Mouse (Mus musculus): ENCODE data around the gene Ippk.

Gene Ippk

DNA sequence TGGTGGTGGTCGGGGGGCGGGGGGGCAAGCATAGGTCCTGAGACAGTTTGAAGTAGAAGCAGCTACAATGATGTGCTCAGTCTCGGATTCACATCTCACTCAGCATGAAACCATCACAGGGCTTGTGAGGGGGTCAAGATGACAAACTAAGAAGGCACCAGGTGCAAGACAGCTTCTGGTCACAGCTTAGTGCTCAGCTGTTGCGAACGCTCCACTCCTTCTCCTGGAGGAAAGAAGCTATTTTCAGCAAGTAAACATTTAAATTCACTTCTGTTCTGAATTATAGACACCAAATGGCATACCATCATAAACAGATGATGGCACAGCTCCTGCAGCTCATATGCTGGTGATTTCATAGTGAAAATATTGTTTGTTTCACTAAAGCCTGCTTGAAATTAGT lies 64.3 kb downstream of the Ippk start:
- no peak for DNase-seq

DNA sequence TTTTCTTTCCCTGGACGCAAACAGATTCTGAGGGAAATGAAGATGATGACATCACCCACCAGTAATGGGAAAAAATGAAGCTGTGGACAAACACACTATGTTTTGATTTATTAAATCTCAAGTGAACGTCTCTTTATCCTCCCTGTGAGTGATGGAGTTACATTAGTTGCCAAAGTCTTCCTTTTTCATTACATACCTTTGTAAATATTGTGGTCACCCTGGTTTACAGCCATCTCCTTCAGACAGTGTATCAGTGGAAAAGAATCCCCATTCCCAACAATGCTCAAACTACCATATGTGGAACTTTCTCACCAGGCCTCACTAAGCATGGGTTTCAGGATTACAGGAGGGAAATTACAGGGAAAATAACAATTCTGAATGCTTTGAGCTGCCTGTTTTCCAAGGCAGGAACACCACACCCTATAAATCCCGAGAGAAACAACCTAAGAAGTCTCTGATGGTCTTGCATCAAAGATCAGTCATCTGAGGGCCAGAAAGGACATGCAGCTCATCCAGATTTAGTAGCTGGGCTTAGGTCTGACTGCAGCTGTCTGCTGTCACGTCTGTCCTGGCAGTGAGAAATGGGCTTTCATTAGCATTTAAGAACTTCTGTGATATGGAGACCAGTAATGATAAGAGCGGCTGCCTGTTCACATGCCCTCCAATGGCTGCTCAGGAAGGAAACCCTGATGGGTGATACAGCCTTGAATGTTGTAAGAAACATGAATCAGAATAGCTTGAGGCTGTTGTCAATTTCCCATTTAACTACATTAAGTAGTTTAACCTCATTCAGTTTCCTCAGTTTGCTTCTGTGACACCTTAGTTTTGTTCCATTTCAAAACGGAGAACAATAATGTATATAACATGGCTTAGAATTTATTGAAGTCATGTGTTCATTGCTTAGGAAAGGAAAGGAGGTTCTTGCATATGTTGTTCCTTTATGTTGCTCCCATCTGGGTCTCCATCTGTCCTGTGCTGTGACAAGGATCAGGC lies 71.6 kb downstream of the Ippk start, which contains the start of gene Tes3-ps:
Tes3-ps (plus strand) TSS at position 943 of the 993 bp plus-strand sequence.
- DNase-seq, result no peak

DNA sequence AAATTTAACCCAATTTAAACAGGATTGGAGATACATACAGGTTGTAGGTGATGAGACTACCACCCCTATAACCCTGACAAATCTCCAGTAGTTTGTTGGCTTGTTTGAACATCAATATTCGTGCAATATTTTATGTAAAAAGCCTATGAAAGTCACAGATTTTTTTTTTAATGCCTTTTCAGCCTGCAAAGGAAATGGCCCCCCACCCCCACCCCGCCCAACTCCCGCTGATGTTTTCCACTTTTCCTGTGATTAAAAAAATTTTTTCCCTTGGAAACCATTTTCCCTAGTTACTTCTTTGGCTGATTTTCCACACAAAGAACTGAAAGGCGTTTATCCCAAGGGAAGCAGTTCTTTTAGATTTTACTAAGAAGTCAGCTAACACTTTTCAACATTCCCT lies 83.5 kb downstream of the Ippk start, which contains the start of gene Ecm2:
Ecm2 (plus strand) TSS at position 301 of the 400 bp plus-strand sequence.
- DNase-seq, result no peak

DNA sequence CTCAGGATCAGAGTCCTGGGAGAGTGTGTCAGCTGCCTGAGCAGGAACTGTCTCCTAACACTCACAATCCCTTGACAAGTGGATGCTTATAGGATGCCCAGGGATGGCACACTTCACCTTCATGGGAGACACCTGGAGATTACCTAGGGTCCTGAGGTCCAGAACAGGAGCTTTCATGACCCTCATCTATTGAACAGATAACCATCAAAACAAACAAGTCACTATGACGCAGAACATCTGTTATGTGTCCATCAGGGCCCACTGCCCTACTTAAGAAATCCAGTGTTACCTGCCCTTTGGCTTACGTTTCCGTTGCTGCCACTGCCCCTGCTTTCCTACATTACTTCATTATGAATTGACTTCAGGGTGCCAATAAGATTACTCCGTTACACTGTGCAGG lies 84.7 kb downstream of the Ippk start:
- no peak for DNase-seq

DNA sequence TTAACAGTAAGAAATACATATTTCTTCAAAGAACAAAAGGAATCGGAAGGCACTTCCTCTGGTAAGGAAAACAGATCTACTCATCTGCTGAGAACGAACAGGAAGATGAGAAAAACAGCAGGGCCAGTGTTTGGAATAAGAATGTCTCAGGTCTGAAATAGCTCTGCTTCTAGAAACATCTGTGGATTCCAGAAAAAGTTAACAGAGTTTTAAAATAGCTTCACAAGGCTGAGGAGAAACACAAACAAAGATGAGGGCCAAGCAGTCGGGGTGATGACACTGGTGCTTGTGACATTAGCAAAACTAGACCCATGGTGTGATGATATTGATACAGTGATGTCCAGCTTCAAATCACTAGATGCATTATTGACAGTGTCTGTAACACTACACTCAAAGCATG lies 86.1 kb downstream of the Ippk start:
- no peak for DNase-seq

Data from kidney, postnatal 4 days (tissue).